Mouse (Mus musculus) layer of hippocampus, adult 2 months (tissue): ENCODE results near the gene Rhbdf1. TPM values are rescaled to one million over a fixed set of nuclear protein-coding genes. Genes with fewer than 3 reads are reported as not detected.
A peak's percentile ranks its signal among the peaks of the same experiment; 100 is the strongest.

ENCODE experiments used
- DNase-seq, 2 experiments: peaks; one replicate each; pipeline ENCODE4 v3.0.0; 2022; ENCODE audit warnings: low spot score in 2 of 2
- H3K27ac ChIP-seq: fragments of 200-600 bp; 2 replicates; pipeline ENCODE4 v1.8.1; 2022
- H3K4me3 ChIP-seq: fragments of 200-600 bp; 2 replicates; pipeline ENCODE4 v1.8.1; 2022; ENCODE audit warnings: mild to moderate bottlenecking
- CTCF ChIP-seq: fragments of 200-600 bp; conservative IDR thresholded peaks from 2 replicates; pipeline ENCODE4 v1.8.1; 2022; ENCODE audit warnings: antibody characterized with exemption, mild to moderate bottlenecking, moderate library complexity
- long read RNA-seq, 2 experiments: library from polyadenylated mRNA; stranded (forward); transcript quantifications; one replicate each; pipeline ENCODE4 v2.0.0; 2021; ENCODE audit warnings: borderline mapping rate in 2 of 2
- total RNA-seq, 2 experiments: library from RNA; stranded (reverse); gene quantifications; 2 replicates each; pipeline ENCODE4 v1.2.3; 2021

The Rhbdf1 gene
- total RNA-seq: 10 to 100 TPM; 13.4 to 13.8 TPM
- long read RNA-seq, experiment 1, transcript Rhbdf1-201 (18 exons, 2,946 nt): major isoform, 5 of 18 reads
- long read RNA-seq, experiment 1, partial matches to known transcripts: 0 of 18 reads
- long read RNA-seq, experiment 1, other reads (novel, unspliced or antisense): 13 of 18 reads
- long read RNA-seq, experiment 2, transcript Rhbdf1-201 (18 exons, 2,946 nt): major isoform, 11 of 29 reads
- long read RNA-seq, experiment 2, partial matches to known transcripts: 2 of 29 reads
- long read RNA-seq, experiment 2, other reads (novel, unspliced or antisense): 16 of 29 reads

DNA sequence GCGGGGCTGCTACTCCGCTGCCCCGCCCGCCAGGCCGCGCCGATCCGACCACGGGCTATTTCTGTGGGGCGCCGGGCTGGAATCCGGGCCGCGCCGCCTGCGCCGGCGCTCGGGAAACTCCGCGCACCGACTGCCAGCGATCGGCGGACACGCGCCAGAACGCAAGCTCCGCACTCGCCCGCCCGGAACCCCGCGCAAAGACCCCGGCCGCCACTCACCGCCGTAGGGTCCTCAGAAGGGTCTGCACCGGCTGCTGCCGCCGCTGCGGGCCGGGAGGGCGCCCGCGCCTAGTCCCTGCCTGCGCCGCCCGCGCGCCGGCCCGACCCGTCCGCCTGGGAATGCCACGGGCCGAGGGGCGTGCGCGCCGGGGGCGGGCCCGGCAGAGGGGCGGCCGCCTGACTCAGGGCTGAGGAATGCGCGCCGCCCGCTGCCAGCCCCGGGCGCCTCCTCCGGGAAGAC is at the start of gene Rhbdf1:
Gene Rhbdf1 (minus strand): TSS at position 350 of the 459 bp plus-strand sequence.
- DNase-seq: no peak
- peak within 1 kb of the TSS; percentile 62 for H3K4me3 ChIP-seq
- no peak for TF ChIP-seq CTCF
- H3K27ac ChIP-seq: peak within 1 kb of the TSS; percentile 88

DNA sequence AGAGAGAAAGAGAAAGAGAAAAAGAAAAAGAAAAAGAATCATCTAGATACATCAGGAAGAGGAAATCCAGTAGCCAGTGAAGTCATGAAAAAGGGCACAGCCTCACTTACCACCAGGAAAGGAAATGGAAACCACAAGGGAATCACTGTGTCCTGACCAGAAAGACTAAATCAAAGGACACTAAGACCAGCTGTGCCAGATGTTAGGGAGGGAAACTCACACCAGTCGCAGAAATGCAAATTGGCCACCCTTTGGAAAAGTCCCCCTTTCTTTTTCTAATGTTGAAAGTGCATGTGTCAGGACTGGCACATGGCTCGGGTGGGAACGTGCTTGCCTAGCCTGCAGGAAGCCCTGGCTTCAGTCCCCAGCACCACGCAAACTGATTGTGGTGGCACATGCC is 49.1 kb upstream of the Rhbdf1 start:
- DNase-seq: no peak
- Histone ChIP-seq H3K4me3 (no peak overlapping the region), H3K27ac (no peak overlapping the region)
- no peak for TF ChIP-seq CTCF

DNA sequence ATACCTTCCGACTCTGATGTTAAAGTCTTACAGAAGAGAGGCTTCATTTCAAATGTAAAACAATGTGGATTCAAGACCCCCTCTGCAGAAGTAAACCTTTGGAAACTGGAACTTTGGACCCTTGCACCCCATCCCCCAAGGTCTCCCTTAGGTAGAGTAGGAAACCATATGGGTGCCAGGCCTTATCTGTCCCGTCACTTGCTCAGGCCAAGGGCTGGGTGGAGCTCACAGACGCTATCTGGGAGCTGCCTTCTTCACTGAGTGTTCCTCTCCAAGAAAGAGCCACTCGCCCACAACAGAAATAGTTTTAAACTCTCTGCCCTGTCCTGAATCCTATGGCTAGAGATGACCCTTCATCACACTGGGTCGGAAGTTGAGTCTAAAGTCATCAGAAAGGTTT is 46.9 kb upstream of the Rhbdf1 start:
- DNase-seq: no peak
- H3K4me3 ChIP-seq: no peak overlapping the region
- no peak for TF ChIP-seq CTCF
- no peak overlapping the region for H3K27ac ChIP-seq

DNA sequence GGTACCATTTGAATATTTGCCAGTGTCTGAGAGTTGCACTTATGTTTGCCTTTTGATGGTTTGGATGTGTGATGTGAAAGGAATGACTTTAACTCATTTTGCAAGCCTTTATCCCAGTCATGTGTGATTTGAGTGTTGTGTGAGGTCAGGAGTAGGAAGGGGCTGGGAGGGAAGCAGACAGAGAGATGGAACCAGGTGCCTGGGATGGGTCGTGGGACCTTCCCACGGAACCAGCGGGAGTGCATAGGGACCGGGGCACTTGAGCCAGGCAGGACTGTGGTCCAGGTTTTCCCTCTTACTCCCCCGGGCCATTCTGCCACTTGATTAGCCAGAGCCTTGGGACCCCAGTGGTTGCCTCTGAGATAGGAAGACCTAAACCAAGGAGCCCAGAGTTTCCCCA is 45.9 kb upstream of the Rhbdf1 start:
- Histone ChIP-seq H3K27ac (peak overlapping the region; percentile 98), H3K4me3 (peak overlapping the region; percentile 71)
- no peak for TF ChIP-seq CTCF

DNA sequence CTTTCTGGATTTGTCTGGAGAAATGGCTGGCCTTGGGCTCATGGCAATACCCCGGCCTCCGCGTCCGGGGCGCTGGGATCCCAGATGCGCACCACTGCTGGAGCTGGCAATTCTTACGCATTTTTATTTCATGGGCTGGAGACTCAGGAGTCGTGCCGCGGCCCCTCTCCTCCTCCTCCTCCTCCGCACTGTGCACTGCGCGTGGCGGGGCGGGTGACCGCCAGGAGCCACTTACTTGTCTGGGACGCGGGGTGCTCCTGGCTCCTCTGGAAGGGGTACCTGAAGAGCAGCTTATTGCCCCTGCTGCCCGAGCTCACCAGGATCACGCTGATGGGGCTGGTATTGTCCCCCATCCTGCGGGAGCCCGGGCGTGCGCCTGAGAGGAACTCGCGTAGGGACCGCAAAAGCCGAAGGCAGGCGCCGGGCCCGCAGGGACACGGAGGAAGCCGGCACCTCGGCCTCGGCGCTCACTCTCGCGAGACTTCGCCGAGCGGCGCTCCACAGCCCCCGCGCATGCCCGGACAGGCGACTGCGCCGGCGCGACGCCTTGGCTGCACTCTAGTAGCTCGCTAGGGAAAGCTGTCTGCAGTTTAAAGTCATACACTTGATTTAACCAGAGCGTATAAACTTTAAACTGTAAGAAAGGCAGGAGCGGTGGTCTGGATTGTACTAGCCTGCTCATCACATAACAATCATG is 45.2 kb upstream of the Rhbdf1 start, which contains the start of gene Nprl3:
Gene Nprl3 (minus strand): TSS at position 520 of the 697 bp plus-strand sequence.
- DNase-seq: peak; percentile 95 to 96
- peak; percentile 33 for TF ChIP-seq CTCF
- peak within 1 kb of the TSS; percentile 98 for H3K27ac ChIP-seq
- peak within 1 kb of the TSS; percentile 71 for H3K4me3 ChIP-seq

More for the DNA sequence above, 45.9 kb upstream of the Rhbdf1 start:
- no peak for DNase-seq

DNA sequence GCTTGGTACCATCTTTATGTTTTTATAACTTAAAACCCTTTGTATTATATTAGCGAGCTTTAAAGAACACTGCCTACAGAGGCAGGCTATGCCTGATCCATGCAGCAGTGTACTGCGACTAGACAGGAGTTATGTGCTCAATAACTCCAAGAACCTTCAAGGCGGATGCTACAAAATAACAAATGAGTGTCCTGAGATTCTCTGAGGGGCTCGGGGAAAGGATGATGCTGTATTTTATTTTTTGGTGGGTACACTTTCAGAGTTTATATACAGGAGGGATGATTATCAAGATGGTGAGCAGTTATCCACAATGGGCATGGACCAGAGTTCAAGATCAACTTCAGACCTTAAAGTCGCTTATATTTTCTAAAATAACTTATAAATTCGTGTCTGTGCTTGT is 44.7 kb upstream of the Rhbdf1 start:
- TF ChIP-seq CTCF: no peak
- Histone ChIP-seq H3K4me3 (peak overlapping the region; percentile 71), H3K27ac (peak overlapping the region; percentile 98)
- DNase-seq: no peak

DNA sequence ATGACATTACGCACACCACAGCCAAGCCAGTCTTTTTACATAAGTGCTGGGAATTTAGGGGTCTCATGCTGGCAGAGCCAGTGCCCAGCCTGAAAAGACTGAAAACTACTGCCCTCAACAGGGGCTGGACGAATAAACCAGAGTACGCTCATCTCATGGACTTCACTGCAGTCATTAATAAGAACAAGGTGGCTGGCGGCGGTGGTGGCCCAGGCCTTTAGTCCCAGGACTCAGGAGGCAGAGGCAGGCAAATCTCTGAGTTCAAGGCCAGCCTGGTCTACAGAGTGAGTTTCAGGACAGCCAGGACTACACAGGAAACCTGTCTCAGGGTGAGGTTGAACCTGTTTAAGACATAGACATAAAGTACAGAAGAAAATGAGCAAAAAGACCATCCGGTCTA is 44.1 kb upstream of the Rhbdf1 start:
- TF ChIP-seq CTCF: no peak
- no peak for DNase-seq
- Histone ChIP-seq H3K4me3 (no peak overlapping the region; the same call in 1 of the 2 replicates), H3K27ac (peak overlapping the region; percentile 3; the same call in 1 of the 2 replicates)

DNA sequence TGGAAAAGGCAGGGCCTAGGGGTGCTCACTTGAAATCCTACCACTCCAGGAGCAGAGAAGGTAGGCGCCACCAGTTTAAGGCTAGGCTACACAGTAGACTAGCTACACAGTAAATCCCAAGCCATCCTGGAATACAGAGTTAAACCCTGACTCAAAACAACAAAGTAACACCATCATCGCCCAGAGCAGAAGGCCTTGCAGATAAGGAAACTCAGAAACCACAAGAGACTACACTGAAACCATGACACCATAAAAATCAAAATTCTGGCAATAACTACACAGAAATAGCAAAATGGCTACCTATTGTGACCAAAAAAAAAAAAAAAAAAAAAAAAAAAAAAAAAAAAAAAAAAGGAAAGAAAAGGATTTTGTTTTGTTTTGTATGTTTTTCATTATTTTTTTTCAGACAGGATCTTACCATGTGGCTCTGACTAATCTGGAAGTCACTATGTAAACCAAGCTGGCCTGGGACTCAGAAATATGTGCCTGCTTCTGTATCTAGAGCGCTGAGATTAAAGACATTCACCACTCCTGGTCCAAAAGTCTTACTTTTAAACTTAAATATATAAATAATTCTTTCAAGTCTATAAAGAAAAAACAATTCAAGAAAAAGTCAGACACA is 43.1 kb upstream of the Rhbdf1 start:
- H3K4me3 ChIP-seq: no peak overlapping the region

DNA sequence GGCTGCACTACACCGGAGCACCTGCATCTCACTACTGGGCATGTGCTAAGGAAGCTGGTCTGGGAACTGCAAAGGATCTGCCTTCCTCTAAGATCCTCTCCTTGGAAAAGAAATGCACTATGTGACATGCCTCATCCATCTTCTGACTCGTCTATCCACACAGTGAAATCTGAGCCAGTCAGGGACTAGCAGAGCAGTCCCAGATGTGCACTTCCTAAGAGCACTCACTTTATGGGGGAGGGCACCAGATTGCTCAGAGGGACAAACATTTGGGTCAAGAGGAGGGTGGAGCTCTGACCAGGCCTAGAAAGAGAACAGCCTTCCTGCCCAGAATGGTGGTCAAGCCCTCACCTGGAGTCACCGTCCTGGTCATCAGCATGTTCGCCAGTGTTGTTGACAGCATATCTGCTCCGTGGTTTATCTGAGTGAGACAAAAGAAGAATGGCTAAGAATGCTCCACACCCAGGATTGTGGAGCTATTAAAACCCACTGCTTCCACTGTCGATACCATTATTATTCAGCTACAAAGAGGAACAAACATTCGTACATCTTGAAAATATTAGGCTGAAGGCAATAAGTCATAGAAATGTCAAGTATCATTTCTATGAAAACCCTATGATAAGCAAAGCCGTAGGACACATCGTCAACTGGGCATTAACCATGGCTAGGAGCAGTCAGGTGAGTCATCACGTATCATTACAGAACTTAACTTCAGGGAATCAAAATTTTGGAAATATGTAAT is 40.7 kb upstream of the Rhbdf1 start:
- no peak overlapping the region for H3K27ac ChIP-seq
- H3K4me3 ChIP-seq: no peak overlapping the region
- DNase-seq: no peak
- TF ChIP-seq CTCF: no peak

More for the DNA sequence above, 43.1 kb upstream of the Rhbdf1 start:
- DNase-seq: no peak
- H3K27ac ChIP-seq: no peak overlapping the region
- TF ChIP-seq CTCF: no peak

DNA sequence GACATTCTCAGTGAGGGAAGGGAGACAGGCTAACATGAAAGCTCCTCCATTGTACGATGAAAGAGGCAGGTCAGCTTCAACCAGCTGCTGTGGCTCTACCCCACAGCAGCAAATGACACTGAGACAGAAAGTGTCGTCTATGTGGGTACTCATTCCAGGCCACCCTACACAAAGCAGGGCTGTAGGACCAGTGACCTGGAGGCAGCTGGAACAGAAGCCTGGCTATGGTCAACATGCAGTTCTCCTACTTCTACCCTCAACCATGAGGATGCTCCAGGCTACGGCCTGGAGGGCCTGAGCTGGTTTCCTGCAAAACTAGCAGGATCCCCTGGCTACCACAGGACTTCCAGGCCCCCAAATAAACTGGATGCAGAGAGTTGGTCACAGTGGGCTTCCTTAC is 34.5 kb upstream of the Rhbdf1 start:
- peak overlapping the region; percentile 47; the same call in 1 of the 2 replicates for H3K27ac ChIP-seq
- no peak for TF ChIP-seq CTCF
- DNase-seq: no peak
- no peak overlapping the region for H3K4me3 ChIP-seq

DNA sequence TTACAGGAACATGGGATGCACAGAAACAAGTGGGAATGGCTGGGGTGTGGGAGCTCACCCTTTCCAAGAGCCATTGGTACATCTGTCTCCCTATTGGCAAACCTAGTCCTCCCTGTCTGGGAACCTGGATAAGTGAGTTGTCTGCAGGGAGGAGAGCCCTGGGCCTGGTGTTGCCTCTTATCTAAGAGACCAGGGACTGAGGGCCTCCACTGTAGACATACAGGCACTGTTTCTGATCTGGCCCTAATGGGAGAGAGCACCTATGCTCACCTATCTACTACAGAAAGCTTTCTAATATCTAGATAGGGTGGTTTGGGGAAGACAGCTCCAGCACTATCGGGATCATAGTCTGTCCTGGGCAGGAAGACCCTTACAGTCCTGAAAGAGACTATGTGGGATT is 34.0 kb upstream of the Rhbdf1 start:
- H3K27ac ChIP-seq: peak overlapping the region; percentile 47; the same call in 1 of the 2 replicates
- TF ChIP-seq CTCF: no peak

DNA sequence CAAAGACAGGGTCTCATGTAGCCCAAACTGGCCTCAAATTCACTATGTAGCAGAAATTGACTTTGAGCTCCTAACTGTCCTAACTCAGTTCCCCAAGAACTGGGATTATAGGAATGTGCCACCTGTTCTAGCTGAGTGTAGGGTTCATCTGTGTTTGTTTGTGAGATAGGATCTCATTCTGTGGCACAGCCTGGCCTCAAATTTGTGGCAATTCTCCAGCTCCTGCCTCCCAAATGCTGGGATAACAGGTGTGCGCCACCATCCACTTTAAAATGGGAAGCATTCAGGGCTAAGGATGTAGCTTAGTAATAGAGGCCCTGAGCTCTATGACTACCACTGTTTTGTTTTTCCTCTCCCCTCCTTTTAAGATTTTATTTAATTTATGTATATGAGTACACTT is 31.0 kb upstream of the Rhbdf1 start:
- TF ChIP-seq CTCF: no peak
- no peak overlapping the region for H3K4me3 ChIP-seq
- H3K27ac ChIP-seq: no peak overlapping the region
- DNase-seq: no peak

More for the DNA sequence above, 34.0 kb upstream of the Rhbdf1 start:
- no peak for DNase-seq
- no peak overlapping the region for H3K4me3 ChIP-seq
